Mouse (Mus musculus) testis, adult 2 months (tissue): ENCODE measurements around the gene Igsf9b. TPM values are rescaled to one million over a fixed set of nuclear protein-coding genes. Genes with fewer than 3 reads are reported as not detected.
A peak's percentile ranks its signal among the peaks of the same experiment; 100 is the strongest.

Experiments used
- H3K27ac ChIP-seq: fragments of 200-500 bp; 2 replicates; pipeline ENCODE4 v1.5.1; 2012; ENCODE audit warnings: low read depth, low read length; ENCODE audit not compliant: control insufficient read depth, insufficient read depth
- H3K27me3 ChIP-seq: fragments of 200-500 bp; 2 replicates; pipeline ENCODE4 v1.6.1; 2012; ENCODE audit warnings: mild to moderate bottlenecking, low read length, moderate library complexity; ENCODE audit not compliant: control insufficient read depth, insufficient read depth
- H3K36me3 ChIP-seq: fragments of 200-500 bp; 2 replicates; pipeline ENCODE4 v1.6.1; 2012; ENCODE audit warnings: mild to moderate bottlenecking, low read length; ENCODE audit not compliant: control insufficient read depth, insufficient read depth
- H3K4me1 ChIP-seq: fragments of 200-500 bp; 2 replicates; pipeline ENCODE4 v1.6.1; 2012; ENCODE audit warnings: low read length; ENCODE audit not compliant: control insufficient read depth, insufficient read depth
- H3K4me3 ChIP-seq: fragments of 200-500 bp; 2 replicates; pipeline ENCODE4 v1.5.1; 2012; ENCODE audit warnings: low read depth, mild to moderate bottlenecking, low read length, moderate library complexity, mixed read lengths; ENCODE audit not compliant: control insufficient read depth
- CTCF ChIP-seq: fragments of 200-500 bp; IDR thresholded peaks from 2 replicates; pipeline ENCODE4 v1.5.1; 2012; ENCODE audit warnings: low read depth, mild to moderate bottlenecking, inconsistent platforms, low read length, moderate library complexity; ENCODE audit not compliant: control insufficient read depth, insufficient read depth, insufficient replicate concordance
- POLR2A ChIP-seq: fragments of 200-500 bp; IDR thresholded peaks from 2 replicates; pipeline ENCODE4 v1.6.1; 2012; ENCODE audit warnings: low read depth, mild to moderate bottlenecking, inconsistent platforms, low read length, moderate library complexity; ENCODE audit not compliant: control insufficient read depth
- polyA plus RNA-seq: library from polyadenylated mRNA; depleted of rRNA; stranded (reverse); fragments of >200 nt; gene quantifications from 2 replicates; pipeline ENCODE4 v1.2.3, GENCODE M21; 2012; rRNA removed

Igsf9b gene
- polyA plus RNA-seq, 1 experiment, result 1.9 TPM

- Histone ChIP-seq H3K27ac (no peak overlapping the region), H3K4me1 (no peaks in the 10 kb centered on the region), H3K36me3 (no peaks in the 10 kb centered on the region), H3K27me3 (no peaks in the 10 kb centered on the region), H3K4me3 (peak overlapping the region; percentile 27; the same call in 1 of the 2 replicates)
- no peak for TF ChIP-seq POLR2A
Measured at GRCm38 (mm10) chr9:27375746-27376145, 76.7 kb downstream of the Igsf9b start.

- no peaks in the 10 kb centered on the region for H3K27me3 ChIP-seq
- H3K36me3 ChIP-seq, result no peaks in the 10 kb centered on the region
- no peak overlapping the region for H3K27ac ChIP-seq
- no peak for TF ChIP-seq CTCF
- TF ChIP-seq POLR2A, result no peak
- H3K4me1 ChIP-seq, result no peaks in the 10 kb centered on the region
- H3K4me3 ChIP-seq, result no peak overlapping the region
Measured at GRCm38 (mm10) chr9:27386951-27387350, 87.9 kb downstream of the Igsf9b start.

GRCm38 (mm10) chr9:27396500-27396899 lies 97.5 kb downstream of the Igsf9b start, which contains the start of gene Spata19:
Spata19 (plus strand) TSS chr9:27396800.
- Histone ChIP-seq H3K27ac (peak within 1 kb of the TSS; percentile 70), H3K36me3 (no peaks in the 10 kb centered on the region), H3K4me1 (no peaks in the 10 kb centered on the region), H3K27me3 (no peaks in the 10 kb centered on the region), H3K4me3 (peak within 1 kb of the TSS; percentile 76)
- TF ChIP-seq POLR2A (no peak), CTCF (no peak)

GRCm38 (mm10) chr9:27401169-27401568 lies 102.2 kb downstream of the Igsf9b start:
- Histone ChIP-seq H3K36me3 (no peaks in the 10 kb centered on the region), H3K4me1 (no peaks in the 10 kb centered on the region), H3K27ac (no peak overlapping the region), H3K4me3 (no peak overlapping the region), H3K27me3 (no peaks in the 10 kb centered on the region)
- TF ChIP-seq POLR2A, result no peak
- no peak for TF ChIP-seq CTCF

Other genes with a start within 250 kb of the Igsf9b start
- 30.0 and 34.1 TPM in 2 replicates for gene Jam3, start 143.8 kb upstream of the Igsf9b start, polyA plus RNA-seq
- gene Spata19, start 97.6 kb downstream of the Igsf9b start, polyA plus RNA-seq, result 565 and 759 TPM in 2 replicates